Mouse (Mus musculus): Measurements from ENCODE around the gene Gm15557.
A peak's percentile ranks its signal among the peaks of the same experiment; 100 is the strongest.

DNA sequence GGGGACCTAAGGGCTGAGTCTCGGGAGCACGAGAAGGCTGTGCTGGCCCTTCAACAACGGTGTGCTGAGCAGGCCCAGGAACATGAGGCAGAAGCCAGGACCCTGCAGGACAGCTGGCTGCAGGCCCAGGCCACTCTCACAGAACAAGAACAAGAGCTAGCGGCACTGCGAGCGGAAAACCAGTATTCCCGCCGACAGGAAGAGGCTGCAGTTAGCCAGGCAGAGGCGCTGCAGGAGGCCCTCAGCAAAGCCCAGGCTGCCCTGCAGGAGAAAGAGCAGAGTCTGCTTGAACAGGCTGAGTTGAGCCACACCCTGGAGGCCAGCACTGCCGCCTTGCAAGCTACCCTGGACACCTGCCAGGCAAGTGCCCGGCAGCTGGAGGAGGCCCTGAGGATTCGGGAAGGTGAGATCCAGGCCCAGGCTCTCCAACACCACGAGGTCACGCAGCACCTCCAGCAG lies 51.4 kb downstream of the Gm15557 start:
- TF ChIP-seq CTCF (IDR thresholded peaks at IDR 0.05; ENCODE audit: low read depth) = peak; percentile 23; the same call in 1 of the 2 replicates
- TF ChIP-seq EP300 (IDR thresholded peaks at IDR 0.05; ENCODE audit: low read depth) = no peak

Measured in heart, postnatal 0 days (tissue).